Mouse (Mus musculus) embryonic facial prominence, embryonic 15.5 days (tissue): ENCODE data around the gene Olfr38. TPM values are rescaled to one million over a fixed set of nuclear protein-coding genes. Genes with fewer than 3 reads are reported as not detected.

Experiments
- ATAC-seq: fragments of 200-750 bp; cut with Nextera tagmentation; 2 replicates; pipeline ENCODE4 v1.8.0; 2017; ENCODE audit warnings: low read depth, moderate TSS enrichment; ENCODE audit not compliant: insufficient number of reproducible peaks, low FRiP score, low TSS enrichment
- H3K27ac ChIP-seq: fragments of 300-500 bp; sonication (generic); replicated peaks from 2 replicates; pipeline ENCODE4 v1.5.1; 2015; ENCODE audit warnings: mild to moderate bottlenecking, inconsistent platforms
- H3K27me3 ChIP-seq: fragments of 300-500 bp; sonication (generic); 2 replicates; pipeline ENCODE4 v1.6.1; 2015; ENCODE audit warnings: inconsistent platforms
- H3K36me3 ChIP-seq: fragments of 300-500 bp; sonication (generic); 2 replicates; pipeline ENCODE4 v1.6.1; 2015; ENCODE audit warnings: mild to moderate bottlenecking, inconsistent platforms
- H3K4me1 ChIP-seq: fragments of 300-500 bp; sonication (generic); 2 replicates; pipeline ENCODE4 v1.6.1; 2015; ENCODE audit warnings: inconsistent platforms
- H3K4me2 ChIP-seq: fragments of 300-500 bp; sonication (generic); replicated peaks from 2 replicates; pipeline ENCODE4 v1.6.1; 2015; ENCODE audit warnings: mild to moderate bottlenecking, inconsistent platforms
- H3K4me3 ChIP-seq: fragments of 300-500 bp; sonication (generic); replicated peaks from 2 replicates; pipeline ENCODE4 v1.5.1; 2015; ENCODE audit warnings: mild to moderate bottlenecking, inconsistent platforms
- H3K9ac ChIP-seq: fragments of 300-500 bp; sonication (generic); 2 replicates; pipeline ENCODE4 v1.6.1; 2015; ENCODE audit warnings: inconsistent platforms
- H3K9me3 ChIP-seq: fragments of 300-500 bp; sonication (generic); replicated peaks from 2 replicates; pipeline ENCODE4 v1.6.1; 2016; ENCODE audit warnings: inconsistent platforms
- WGBS: fragments of 180-500 bp; shearing (Covaris S2); methylation state at CpG from one replicate; pipeline ENCODE4 v1.1.7; 2015; 5-methylcytosine and 5-hydroxymethylcytosine counted together
- polyA plus RNA-seq: library from polyadenylated mRNA; unstranded; fragments of >200 nt; fragmentation: Nextera tagmentation; extraction: Ambion mirVana; gene quantifications from 2 replicates; pipeline ENCODE4 v1.2.1, GENCODE M21; 2015

The Olfr38 gene
- polyA plus RNA-seq, 1 experiment from 2014 or later, result not detected

DNA sequence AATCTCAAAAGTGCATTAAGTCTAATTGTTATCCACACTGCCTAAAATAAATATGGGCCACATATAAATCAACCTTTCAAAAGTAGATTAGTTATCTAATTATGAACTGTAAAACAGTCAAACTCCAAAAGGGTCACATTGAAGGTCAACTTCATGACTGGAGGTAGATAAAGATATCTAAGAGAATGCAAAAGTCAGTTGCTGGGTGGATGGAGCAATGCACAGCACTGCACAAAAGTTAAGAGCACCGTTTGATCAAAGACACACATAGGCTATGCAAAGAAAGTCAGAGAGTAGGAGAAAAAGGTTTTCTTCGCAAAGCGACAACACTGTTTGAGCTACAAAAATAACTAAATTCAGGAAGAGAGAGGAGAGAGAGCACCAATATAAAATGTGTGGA, 38.8 kb downstream of the Olfr38 start:
- H3K4me3 ChIP-seq, result no peak overlapping the region
- no peak overlapping the region for H3K4me2 ChIP-seq
- WGBS, result 88% methylated on average over 3 of the region's 3 CpGs
- no peaks in the 10 kb centered on the region for H3K9me3 ChIP-seq
- no peak for ATAC-seq
- H3K4me1 ChIP-seq, result no peaks in the 10 kb centered on the region
- H3K27ac ChIP-seq, result no peak overlapping the region
- no peaks in the 10 kb centered on the region for H3K27me3 ChIP-seq
- no peaks in the 10 kb centered on the region for H3K36me3 ChIP-seq
- H3K9ac ChIP-seq, result no peak overlapping the region

DNA sequence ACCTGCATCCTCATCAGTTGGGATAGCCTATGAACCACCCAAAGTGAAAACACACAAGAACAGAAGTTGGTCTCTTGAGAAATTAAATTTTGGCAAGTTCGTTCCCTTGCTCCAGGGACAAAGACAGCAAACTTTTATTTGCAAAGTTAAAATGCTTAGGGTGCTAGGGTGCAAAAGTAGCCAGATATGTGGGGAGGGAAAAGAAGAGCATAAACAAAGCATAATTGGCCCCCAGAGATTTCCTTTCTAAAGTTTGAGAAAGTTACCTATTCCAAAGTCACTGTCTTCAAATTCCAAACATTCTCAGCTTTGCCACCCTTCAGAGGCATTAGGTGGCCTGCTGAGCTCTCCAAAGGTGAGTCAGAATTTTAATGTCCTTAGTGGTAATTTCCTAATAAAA, 55.4 kb downstream of the Olfr38 start, which contains the start of gene Olfr450:
Gene Olfr450 (plus strand): TSS at position 301 of the 400 bp plus-strand sequence.
- no peak within 1 kb of the TSS for H3K9ac ChIP-seq
- no peak within 1 kb of the TSS for H3K4me2 ChIP-seq
- no peaks in the 10 kb centered on the region for H3K36me3 ChIP-seq
- WGBS, result 88% methylated on average over 1 of the region's 1 CpGs
- H3K9me3 ChIP-seq, result no peaks in the 10 kb centered on the region
- no peaks in the 10 kb centered on the region for H3K27me3 ChIP-seq
- H3K4me3 ChIP-seq, result no peak within 1 kb of the TSS
- no peaks in the 10 kb centered on the region for H3K4me1 ChIP-seq
- no peak within 1 kb of the TSS for H3K27ac ChIP-seq
- no peak for ATAC-seq

Other genes with a start within 250 kb of the Olfr38 start
- gene Olfr455, start 208.8 kb upstream of the Olfr38 start, polyA plus RNA-seq, result 0.04 TPM in 1 of 2 replicates, not detected in the other
- gene Tcaf3, start 158.7 kb upstream of the Olfr38 start, polyA plus RNA-seq, result 0.05 TPM in 1 of 2 replicates, not detected in the other
- gene Tcaf2, start 111.2 kb upstream of the Olfr38 start, polyA plus RNA-seq, result 6.3 and 6.4 TPM in 2 replicates
- 65.8 and 71.6 TPM in 2 replicates for gene Tcaf1, start 46.3 kb upstream of the Olfr38 start, polyA plus RNA-seq
- 0.09 TPM in 1 of 2 replicates, not detected in the other for gene Olfr453, start 17.0 kb upstream of the Olfr38 start, polyA plus RNA-seq
- 0.05 TPM in 1 of 2 replicates, not detected in the other for gene Olfr452, start 28.7 kb downstream of the Olfr38 start, polyA plus RNA-seq
- gene Olfr450, start 55.5 kb downstream of the Olfr38 start, polyA plus RNA-seq, result not detected in 2 replicates
- 0.20 TPM in 1 of 2 replicates, not detected in the other for gene Olfr449, start 78.0 kb downstream of the Olfr38 start, polyA plus RNA-seq
- gene Olfr448, start 134.0 kb downstream of the Olfr38 start, polyA plus RNA-seq, result 0.12 and 0.13 TPM in 2 replicates
- gene Olfr447, start 152.5 kb downstream of the Olfr38 start, polyA plus RNA-seq, result not detected in 2 replicates
- 0.08 and 0.39 TPM in 2 replicates for gene Olfr446, start 165.0 kb downstream of the Olfr38 start, polyA plus RNA-seq
- gene Olfr444, start 192.7 kb downstream of the Olfr38 start, polyA plus RNA-seq, result not detected in 2 replicates